Mouse (Mus musculus) neural tube, embryonic 11.5 days (tissue): ENCODE data around the gene Exosc5. TPM values are rescaled to one million over a fixed set of nuclear protein-coding genes. Genes with fewer than 3 reads are reported as not detected.

ENCODE experiments used
- ATAC-seq: fragments of 200-750 bp; cut with Nextera tagmentation; 2 replicates; pipeline ENCODE4 v1.8.0; 2017; ENCODE audit warnings: moderate number of reproducible peaks, mild to moderate bottlenecking, moderate TSS enrichment, moderate library complexity; ENCODE audit not compliant: insufficient read depth, low FRiP score, low TSS enrichment
- DNase-seq: peaks from one replicate; pipeline ENCODE4 v3.0.0-alpha.2; 2015; ENCODE audit warnings: low spot score
- H3K27ac ChIP-seq: fragments of 300-500 bp; sonication (generic); 2 replicates; pipeline ENCODE4 v1.5.1; 2014; ENCODE audit warnings: low read depth, mild to moderate bottlenecking, low read length
- H3K27me3 ChIP-seq: fragments of 300-500 bp; sonication (generic); 2 replicates; pipeline ENCODE4 v1.6.1; 2014; ENCODE audit warnings: mild to moderate bottlenecking, low read length, mixed read lengths; ENCODE audit not compliant: control insufficient read depth, insufficient read depth
- H3K36me3 ChIP-seq: fragments of 300-500 bp; sonication (generic); 2 replicates; pipeline ENCODE4 v1.6.1; 2014; ENCODE audit warnings: mild to moderate bottlenecking, low read length, moderate library complexity, mixed read lengths; ENCODE audit not compliant: control insufficient read depth, insufficient read depth
- H3K4me1 ChIP-seq: fragments of 300-500 bp; sonication (generic); 2 replicates; pipeline ENCODE4 v1.6.1; 2014; ENCODE audit warnings: low read length, mixed read lengths; ENCODE audit not compliant: control insufficient read depth, insufficient read depth
- H3K4me2 ChIP-seq: fragments of 300-500 bp; sonication (generic); 2 replicates; pipeline ENCODE4 v1.6.1; 2014; ENCODE audit warnings: low read depth, mild to moderate bottlenecking, moderate library complexity
- H3K4me3 ChIP-seq: fragments of 300-500 bp; sonication (generic); 2 replicates; pipeline ENCODE4 v1.5.1; 2014; ENCODE audit warnings: low read depth, low read length
- H3K9ac ChIP-seq: fragments of 300-500 bp; sonication (generic); 2 replicates; pipeline ENCODE4 v1.6.1; 2014; ENCODE audit warnings: mild to moderate bottlenecking, low read length
- H3K9me3 ChIP-seq: fragments of 300-500 bp; sonication (generic); 2 replicates; pipeline ENCODE4 v1.6.1; 2016; ENCODE audit warnings: low read length; ENCODE audit not compliant: control insufficient read depth
- WGBS: fragments of 180-500 bp; shearing (Covaris S2); extraction: QIAGEN DNeasy Blood & Tissue Kit; methylation state at CpG from one replicate; pipeline ENCODE4 v1.1.7; 2014; 5-methylcytosine and 5-hydroxymethylcytosine counted together
- polyA plus RNA-seq: library from polyadenylated mRNA; unstranded; fragments of >200 nt; fragmentation: Nextera tagmentation; extraction: Ambion mirVana; gene quantifications from 2 replicates; pipeline ENCODE4 v1.2.1, GENCODE M21; 2014

The Exosc5 gene
- polyA plus RNA-seq, 1 experiment from 2014 or later, result 49.8 TPM

DNA sequence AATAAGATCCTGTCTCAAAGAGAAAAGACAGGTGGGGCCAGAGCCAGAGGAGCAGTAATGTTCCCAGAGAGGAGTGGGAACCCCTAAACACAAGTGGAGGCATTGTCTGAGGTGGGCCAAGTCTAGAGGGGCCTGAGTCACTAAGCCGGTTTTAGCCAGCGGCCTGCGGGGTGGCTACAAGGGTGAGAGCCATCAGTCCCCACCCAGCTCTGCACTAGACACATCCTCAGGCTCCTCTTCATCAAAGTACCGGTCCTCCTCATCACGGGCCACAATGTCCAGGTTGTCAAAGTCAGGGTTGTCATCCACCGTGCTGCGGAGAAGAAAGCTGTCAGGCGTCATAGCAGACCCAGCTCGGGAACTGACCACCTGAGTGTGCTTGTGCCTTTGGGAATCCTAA, 53.8 kb downstream of the Exosc5 start:
- no peak overlapping the region for H3K4me2 ChIP-seq
- H3K4me1 ChIP-seq, result peaks cover 20% of the 10 kb centered on the region
- ATAC-seq (no peak), DNase-seq (no peak)
- H3K27me3 ChIP-seq, result no peaks in the 10 kb centered on the region
- H3K36me3 ChIP-seq, result peaks cover 17% of the 10 kb centered on the region
- 91% methylated on average over 9 of the region's 9 CpGs for WGBS
- no peak overlapping the region for H3K27ac ChIP-seq
- H3K4me3 ChIP-seq, result no peak overlapping the region
- H3K9ac ChIP-seq, result no peak overlapping the region
- H3K9me3 ChIP-seq, result no peaks in the 10 kb centered on the region

DNA sequence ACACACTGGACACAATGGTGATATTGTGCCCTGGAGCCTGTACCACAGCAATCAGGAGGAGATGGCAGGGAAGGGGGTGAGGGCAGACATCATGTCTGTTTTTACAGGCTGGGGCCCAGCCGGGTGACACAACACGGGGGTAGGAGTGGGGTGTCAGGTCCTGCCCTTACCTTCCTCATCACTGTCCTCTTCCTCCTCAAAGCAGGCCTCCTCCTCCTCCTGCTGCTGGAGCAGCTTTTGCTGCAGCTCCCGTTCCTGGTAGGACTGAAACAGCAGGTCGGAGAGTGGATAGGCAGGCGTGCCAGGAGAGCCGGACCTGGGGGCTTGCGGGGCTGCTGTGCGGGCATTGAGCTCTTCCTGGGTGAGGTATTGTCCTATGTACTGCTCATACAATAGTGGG, 55.6 kb downstream of the Exosc5 start:
- H3K27ac ChIP-seq, result no peak overlapping the region
- H3K27me3 ChIP-seq, result no peaks in the 10 kb centered on the region
- ATAC-seq, result no peak
- H3K9me3 ChIP-seq, result no peaks in the 10 kb centered on the region
- no peak for DNase-seq
- peaks cover 26% of the 10 kb centered on the region for H3K4me1 ChIP-seq
- no peak overlapping the region for H3K4me2 ChIP-seq
- H3K9ac ChIP-seq, result no peak overlapping the region
- peaks cover 17% of the 10 kb centered on the region for H3K36me3 ChIP-seq
- no peak overlapping the region for H3K4me3 ChIP-seq
- WGBS, result 86% methylated on average over 7 of the region's 8 CpGs

DNA sequence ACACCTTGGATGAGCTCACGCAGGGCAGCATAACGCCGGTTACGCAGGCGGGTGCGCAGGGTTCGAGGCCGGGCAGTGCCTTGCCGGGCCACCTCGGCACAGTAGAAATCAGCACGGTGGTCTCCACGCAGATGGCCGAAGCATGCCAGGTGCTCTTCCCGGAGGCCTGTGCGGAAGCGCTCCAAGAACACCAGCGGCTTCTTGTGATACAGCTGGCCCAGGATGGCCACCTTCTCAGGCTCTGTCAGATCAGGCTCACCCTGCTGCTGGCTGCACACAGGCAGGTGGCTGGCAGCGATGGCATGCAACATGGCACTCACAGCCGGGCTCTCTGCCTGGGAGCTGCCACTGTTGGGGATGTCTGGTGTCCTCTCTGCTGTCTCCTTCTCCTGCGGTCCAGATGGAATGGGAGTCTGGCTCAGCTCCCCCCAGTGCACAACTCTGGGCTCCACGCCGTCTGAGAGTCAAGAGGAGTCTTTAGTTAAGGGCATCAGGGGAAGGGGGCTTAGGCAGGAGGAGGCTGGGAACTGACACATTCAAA, 56.8 kb downstream of the Exosc5 start:
- no peaks in the 10 kb centered on the region for H3K9me3 ChIP-seq
- H3K4me1 ChIP-seq, result peaks cover 18% of the 10 kb centered on the region
- H3K36me3 ChIP-seq, result peaks cover 20% of the 10 kb centered on the region
- no peak overlapping the region for H3K27ac ChIP-seq
- no peak overlapping the region for H3K4me2 ChIP-seq
- H3K9ac ChIP-seq, result no peak overlapping the region
- whole genome bisulfite sequencing, result 97% methylated on average over 22 of the region's 22 CpGs
- H3K4me3 ChIP-seq, result no peak overlapping the region
- no peaks in the 10 kb centered on the region for H3K27me3 ChIP-seq
- DNase-seq (no peak), ATAC-seq (no peak)

DNA sequence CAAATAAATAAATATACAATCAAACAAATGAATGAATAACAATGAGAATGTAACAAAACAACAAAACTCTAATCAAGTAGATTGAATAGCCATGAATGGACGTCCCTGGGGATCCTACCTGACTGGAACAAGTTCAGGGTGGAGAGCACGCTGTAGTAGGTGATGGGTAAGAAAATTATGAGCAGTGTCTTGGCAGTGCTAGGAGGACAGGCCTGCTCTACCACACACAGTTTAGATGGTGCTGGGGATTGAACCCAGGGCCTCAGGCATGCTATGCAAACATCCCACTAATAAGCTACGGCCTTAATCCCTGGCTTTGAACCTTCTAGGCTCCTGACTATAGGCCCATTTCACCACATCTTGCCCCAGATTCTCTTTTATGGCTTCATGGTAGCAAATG, 58.5 kb downstream of the Exosc5 start:
- Histone ChIP-seq H3K27ac (no peak overlapping the region), H3K4me3 (no peak overlapping the region), H3K4me1 (peaks cover 6% of the 10 kb centered on the region; the same call in 1 of the 2 replicates), H3K27me3 (no peaks in the 10 kb centered on the region), H3K9me3 (no peaks in the 10 kb centered on the region), H3K4me2 (no peak overlapping the region; the same call in 1 of the 2 replicates), H3K36me3 (peaks cover 27% of the 10 kb centered on the region), H3K9ac (no peak overlapping the region)
- 93% methylated on average over 3 of the region's 3 CpGs for WGBS
- no peak for DNase-seq
- no peak for ATAC-seq

DNA sequence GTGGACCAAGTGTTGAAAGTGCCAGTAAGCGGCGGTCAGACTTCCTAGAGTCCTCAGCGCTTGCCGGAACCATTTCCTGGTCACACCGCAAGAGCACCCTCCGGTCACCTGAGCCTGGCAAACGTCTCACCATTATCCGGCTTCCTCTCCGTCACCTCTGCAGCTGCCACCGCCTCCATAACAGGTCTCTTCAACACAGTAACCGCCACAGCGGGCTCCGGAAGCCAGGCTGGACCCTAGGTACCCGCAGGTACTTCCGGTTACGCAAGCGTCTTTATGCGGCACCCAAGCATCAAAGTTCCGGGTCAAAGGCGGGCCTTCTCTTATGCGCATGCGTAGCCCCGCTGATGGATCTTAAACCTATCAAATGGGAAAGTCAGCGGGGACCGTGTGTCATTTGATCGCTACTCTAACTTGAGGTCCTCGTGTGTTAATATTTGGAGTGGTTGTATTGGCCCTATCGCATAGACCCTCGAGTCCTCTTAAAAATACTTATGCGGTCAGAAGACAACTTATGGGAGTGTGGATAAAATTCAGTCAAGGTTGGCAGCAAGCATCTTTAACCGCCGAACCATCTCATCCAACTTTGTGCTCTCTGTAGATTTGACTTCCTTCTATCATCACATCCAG, 59.9 kb downstream of the Exosc5 start, which contains the start of gene Ccdc97:
Gene Ccdc97 (minus strand): TSS at position 301 of the 630 bp plus-strand sequence.
- Histone ChIP-seq H3K4me3 (peak within 1 kb of the TSS; percentile 72), H3K9ac (peak within 1 kb of the TSS; percentile 69), H3K27ac (no peak within 1 kb of the TSS), H3K4me1 (peaks cover 6% of the 10 kb centered on the region; the same call in 1 of the 2 replicates), H3K9me3 (no peaks in the 10 kb centered on the region), H3K36me3 (peaks cover 33% of the 10 kb centered on the region), H3K27me3 (no peaks in the 10 kb centered on the region), H3K4me2 (peak within 1 kb of the TSS; percentile 90)
- ATAC-seq, result peak; percentile 82
- peak; percentile 92 for DNase-seq
- 5% methylated on average over 32 of the region's 32 CpGs for WGBS

DNA sequence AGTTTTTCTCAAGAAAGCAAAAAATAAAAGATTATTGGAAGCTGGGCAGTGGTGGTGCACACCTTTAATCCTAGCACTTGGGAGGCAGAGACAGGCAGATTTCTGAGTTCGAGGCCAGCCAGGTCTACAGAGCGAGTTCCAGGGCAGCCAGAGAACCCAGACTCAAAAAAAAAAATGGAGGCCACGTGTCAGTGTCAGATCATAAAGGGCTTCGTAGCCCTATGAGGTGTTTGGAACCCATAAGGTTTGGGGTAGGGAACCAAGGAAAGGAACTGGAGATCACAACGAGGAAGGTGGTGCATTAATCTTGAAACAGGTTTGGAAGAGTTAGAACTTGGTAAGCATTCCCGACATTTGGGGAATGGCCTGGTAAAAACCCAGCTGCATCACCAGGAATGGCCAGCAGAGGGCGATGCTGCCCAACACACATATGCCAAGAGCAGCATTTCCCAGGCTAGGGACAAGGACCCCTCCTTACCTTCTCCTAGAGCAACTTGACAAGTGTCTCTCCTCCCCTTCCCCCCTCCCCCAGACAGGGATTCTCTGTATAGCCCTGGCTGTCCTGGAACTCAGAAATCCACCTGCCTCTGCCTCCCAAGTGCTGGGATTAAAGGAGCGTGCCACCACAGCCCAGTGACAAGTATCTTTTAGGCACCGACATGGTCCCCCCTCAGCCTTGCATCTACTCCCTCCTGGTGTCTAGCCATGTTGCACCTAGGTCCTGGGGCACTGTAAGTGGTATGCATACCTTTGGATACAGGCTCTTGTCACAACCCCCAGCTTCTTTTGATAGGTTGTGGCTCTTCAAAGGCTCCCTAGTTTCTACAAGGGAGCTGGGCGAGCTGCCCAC, 61.0 kb downstream of the Exosc5 start:
- peaks cover 6% of the 10 kb centered on the region; the same call in 1 of the 2 replicates for H3K4me1 ChIP-seq
- H3K9me3 ChIP-seq, result no peaks in the 10 kb centered on the region
- no peak overlapping the region for H3K9ac ChIP-seq
- H3K27me3 ChIP-seq, result no peaks in the 10 kb centered on the region
- H3K27ac ChIP-seq, result no peak overlapping the region
- WGBS, result 64% methylated on average over 10 of the region's 10 CpGs
- ATAC-seq (peak; percentile 43; the same call in 1 of the 2 replicates), DNase-seq (peak; percentile 84)
- H3K4me2 ChIP-seq, result no peak overlapping the region
- H3K4me3 ChIP-seq, result no peak overlapping the region
- H3K36me3 ChIP-seq, result peaks cover 41% of the 10 kb centered on the region

DNA sequence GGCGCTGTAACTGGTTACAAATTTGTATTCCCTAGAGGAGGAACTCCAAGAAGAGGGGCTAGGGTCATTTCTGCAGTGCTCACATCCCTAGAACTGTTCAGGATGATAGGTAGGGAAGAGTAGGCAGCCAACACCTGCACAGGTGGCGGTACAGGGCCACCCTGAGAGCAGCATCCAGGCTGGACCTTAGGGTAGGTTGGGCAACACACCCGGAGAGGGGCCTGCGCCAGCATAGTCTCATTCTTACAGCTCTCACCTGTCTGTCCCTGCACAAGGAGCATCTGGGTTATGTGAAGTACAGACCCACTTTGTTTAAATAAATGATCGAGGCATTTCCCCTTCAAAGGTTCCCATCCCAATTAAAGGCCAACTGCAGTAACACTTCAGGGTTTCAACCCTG, 61.8 kb downstream of the Exosc5 start:
- DNase-seq (no peak), ATAC-seq (no peak)
- peaks cover 6% of the 10 kb centered on the region; the same call in 1 of the 2 replicates for H3K4me1 ChIP-seq
- no peak overlapping the region for H3K4me3 ChIP-seq
- H3K9me3 ChIP-seq, result no peaks in the 10 kb centered on the region
- no peaks in the 10 kb centered on the region for H3K27me3 ChIP-seq
- no peak overlapping the region for H3K27ac ChIP-seq
- no peak overlapping the region for H3K9ac ChIP-seq
- WGBS, result 94% methylated on average over 5 of the region's 5 CpGs
- no peak overlapping the region for H3K4me2 ChIP-seq
- H3K36me3 ChIP-seq, result peaks cover 39% of the 10 kb centered on the region
